Mouse (Mus musculus): ENCODE measurements around the gene Gm4869. TPM values are rescaled to one million over a fixed set of nuclear protein-coding genes. Genes with fewer than 3 reads are reported as not detected.
"Not testable (repeated sequence)": the region's sequence is repeated elsewhere in the genome, so short reads cannot be mapped to it uniquely, and the experiment has no call there.

Gm4869 gene
- polyA plus RNA-seq, 1 experiment from 2014 or later = not detected

DNA sequence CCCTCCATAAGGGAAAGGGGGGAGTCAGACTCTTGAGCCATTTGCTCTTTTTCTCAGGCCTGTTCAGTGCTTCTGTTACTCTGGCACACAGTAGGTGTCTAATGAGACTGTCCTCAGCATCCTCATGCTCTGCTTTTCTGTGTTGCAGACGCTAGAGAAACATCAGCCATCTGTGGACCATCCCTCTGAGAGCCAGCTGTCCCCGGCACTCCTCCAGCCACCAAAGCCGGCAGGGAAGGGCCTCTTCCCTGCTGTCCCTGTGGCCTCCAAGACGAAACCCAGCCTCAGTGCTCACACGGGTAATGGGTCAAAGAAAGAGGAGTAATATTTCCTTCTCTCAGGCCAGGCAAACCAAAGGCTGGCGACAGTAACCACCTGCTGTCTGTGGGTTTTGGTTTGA lies 45.7 kb downstream of the Gm4869 start:
- Histone ChIP-seq H3K4me3 (no peak overlapping the region), H3K9me3 (no peaks in the 10 kb centered on the region), H3K36me3 (no peaks in the 10 kb centered on the region), H3K27ac (replicated peaks) (no peak overlapping the region), H3K9ac (replicated peaks) (no peak overlapping the region), H3K27me3 (no peaks in the 10 kb centered on the region), H3K4me1 (no peaks in the 10 kb centered on the region), H3K4me2 (replicated peaks) (no peak overlapping the region)
- no peak for ATAC-seq (ENCODE audit: low FRiP score, low read depth)
- WGBS = 71% methylated on average over 6 of the region's 6 CpGs

- Histone ChIP-seq H3K4me2 (replicated peaks) (no peak overlapping the region), H3K9ac (replicated peaks) (no peak overlapping the region), H3K36me3 (no peaks in the 10 kb centered on the region), H3K4me1 (no peaks in the 10 kb centered on the region), H3K4me3 (no peak overlapping the region), H3K27ac (replicated peaks) (no peak overlapping the region), H3K9me3 (no peaks in the 10 kb centered on the region), H3K27me3 (no peaks in the 10 kb centered on the region)
- 41% methylated on average over 11 of the region's 11 CpGs for WGBS
- ATAC-seq (ENCODE audit: low FRiP score, low read depth) = no peak
Observed at GRCm38 (mm10) chr5:140492684-140493233, 47.3 kb downstream of the Gm4869 start.

- no peaks in the 10 kb centered on the region for H3K9me3 ChIP-seq
- no peak for ATAC-seq (ENCODE audit: low FRiP score, low read depth)
- WGBS = 86% methylated on average over 6 of the region's 6 CpGs
- H3K4me3 ChIP-seq = no peak overlapping the region
- peaks cover 12% of the 10 kb centered on the region; the same call in 1 of the 2 replicates for H3K27me3 ChIP-seq
- H3K9ac ChIP-seq (replicated peaks) = no peak overlapping the region
- peaks cover 12% of the 10 kb centered on the region for H3K4me1 ChIP-seq
- H3K27ac ChIP-seq (replicated peaks) = no peak overlapping the region
- H3K4me2 ChIP-seq (replicated peaks) = no peak overlapping the region
- H3K36me3 ChIP-seq = no peaks in the 10 kb centered on the region
Observed at GRCm38 (mm10) chr5:140498176-140498575, 52.7 kb downstream of the Gm4869 start.

DNA sequence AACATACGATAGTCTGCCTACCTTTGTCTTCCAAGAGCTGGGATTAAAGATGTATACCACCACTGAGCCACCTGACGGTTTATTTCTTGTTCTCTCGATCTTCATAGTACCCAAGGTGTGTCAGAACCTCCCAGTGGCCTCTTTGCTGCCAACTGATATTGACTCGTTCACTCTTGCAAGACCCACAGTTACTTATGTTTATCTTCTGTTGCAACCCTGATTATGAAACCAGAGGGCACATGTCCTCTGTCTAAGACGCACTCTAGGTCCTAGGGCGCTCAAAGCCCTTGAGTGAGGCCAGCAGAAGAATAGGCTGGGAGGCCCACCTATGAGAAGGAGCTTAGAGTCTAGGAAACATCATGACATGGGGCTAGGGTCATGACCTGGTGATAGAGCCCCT lies 55.3 kb downstream of the Gm4869 start:
- Histone ChIP-seq H3K27me3 (peaks cover 28% of the 10 kb centered on the region; the same call in 1 of the 2 replicates), H3K4me2 (replicated peaks) (no peak overlapping the region), H3K36me3 (no peaks in the 10 kb centered on the region), H3K27ac (replicated peaks) (no peak overlapping the region), H3K4me1 (peaks cover 21% of the 10 kb centered on the region), H3K9ac (replicated peaks) (no peak overlapping the region), H3K4me3 (no peak overlapping the region), H3K9me3 (no peaks in the 10 kb centered on the region)
- no peak for ATAC-seq (ENCODE audit: low FRiP score, low read depth)
- 93% methylated on average over 6 of the region's 6 CpGs for WGBS

DNA sequence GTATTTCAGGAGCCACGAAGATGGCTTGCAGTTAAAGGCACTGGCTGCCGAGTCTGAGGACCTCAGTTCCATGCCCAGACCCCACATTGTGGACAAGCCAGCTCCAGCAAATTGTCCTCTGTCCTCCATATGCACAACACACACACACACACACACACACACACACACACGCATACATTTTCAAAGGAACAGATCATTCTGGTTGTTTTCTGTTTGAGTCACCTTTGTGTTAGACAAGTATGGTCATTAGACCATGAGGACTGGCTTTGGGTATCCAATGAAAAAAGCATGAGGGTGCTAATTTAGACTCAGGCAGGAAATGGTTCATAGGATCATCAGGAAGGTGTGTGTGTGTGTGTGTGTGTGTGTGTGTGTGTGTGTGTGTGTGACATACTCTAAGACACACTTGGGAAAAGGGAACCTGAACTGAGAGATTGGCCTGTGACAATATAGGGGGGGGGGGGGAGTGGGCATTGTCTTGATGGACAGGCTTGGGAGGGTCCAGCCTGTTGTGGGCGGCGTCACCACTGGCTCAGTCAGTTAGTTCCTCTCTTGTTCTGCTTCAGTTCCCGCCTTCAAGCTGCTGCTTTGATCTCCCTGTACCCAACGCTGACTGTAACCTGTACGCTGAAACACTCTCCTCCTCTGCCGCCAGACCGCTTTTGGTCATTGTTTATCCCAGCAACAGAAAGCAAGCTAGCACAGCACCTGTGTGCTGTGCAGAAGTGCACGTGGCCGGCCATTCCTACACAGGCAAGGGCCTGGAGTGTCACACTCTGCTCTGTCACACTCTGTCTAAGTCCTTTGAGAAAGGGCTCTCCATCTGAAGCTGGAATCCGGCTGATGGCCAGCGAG lies 56.8 kb downstream of the Gm4869 start:
- Histone ChIP-seq H3K4me3 (0 out of 2 replicates have a peak overlapping the region, but pooled peaks have one; percentile 12), H3K4me2 (replicated peaks) (peak overlapping the region; percentile 44)
- ATAC-seq (ENCODE audit: low FRiP score, low read depth) = no peak

DNA sequence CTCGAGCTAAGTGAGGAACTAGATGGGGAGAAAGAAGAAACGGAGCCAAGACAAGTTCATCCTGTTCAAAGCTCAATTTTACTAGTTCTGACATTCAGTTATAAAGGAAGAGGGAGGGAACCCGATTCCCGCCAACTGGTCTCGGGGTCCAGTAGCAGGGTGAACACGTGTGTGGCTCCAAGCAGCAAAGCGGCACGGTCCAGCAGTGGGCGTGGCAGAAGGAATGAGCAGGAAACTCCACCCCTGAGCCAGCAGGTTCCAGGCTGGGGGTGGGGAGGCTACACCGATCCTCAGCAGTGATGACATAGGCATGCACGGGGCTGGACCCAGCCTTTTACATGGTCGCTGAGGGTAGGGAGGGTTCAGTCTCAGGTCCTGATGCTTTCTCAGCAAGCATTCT lies 57.5 kb downstream of the Gm4869 start:
- H3K9me3 ChIP-seq; H3K36me3 ChIP-seq; H3K9ac ChIP-seq (replicated peaks); ATAC-seq (ENCODE audit: low FRiP score, low read depth); H3K27ac ChIP-seq (replicated peaks): not testable (repeated sequence)
- 2% methylated on average over 12 of the region's 12 CpGs for WGBS
- peaks cover 28% of the 10 kb centered on the region; the same call in 1 of the 2 replicates for H3K27me3 ChIP-seq
- H3K4me3 ChIP-seq = peak overlapping the region; percentile 15; the same call in 1 of the 2 replicates
- H3K4me2 ChIP-seq (replicated peaks) = peak overlapping the region; percentile 44
- peaks cover 41% of the 10 kb centered on the region for H3K4me1 ChIP-seq

More for the DNA sequence above, 56.8 kb downstream of the Gm4869 start:
- H3K9ac ChIP-seq (replicated peaks) = no peak overlapping the region; the same call in 1 of the 2 replicates
- peaks cover 36% of the 10 kb centered on the region for H3K4me1 ChIP-seq
- 18% methylated on average over 14 of the region's 14 CpGs for WGBS
- H3K27me3 ChIP-seq = peaks cover 28% of the 10 kb centered on the region; the same call in 1 of the 2 replicates
- H3K36me3 ChIP-seq = no peaks in the 10 kb centered on the region
- no peaks in the 10 kb centered on the region for H3K9me3 ChIP-seq
- no peak overlapping the region for H3K27ac ChIP-seq (replicated peaks)

DNA sequence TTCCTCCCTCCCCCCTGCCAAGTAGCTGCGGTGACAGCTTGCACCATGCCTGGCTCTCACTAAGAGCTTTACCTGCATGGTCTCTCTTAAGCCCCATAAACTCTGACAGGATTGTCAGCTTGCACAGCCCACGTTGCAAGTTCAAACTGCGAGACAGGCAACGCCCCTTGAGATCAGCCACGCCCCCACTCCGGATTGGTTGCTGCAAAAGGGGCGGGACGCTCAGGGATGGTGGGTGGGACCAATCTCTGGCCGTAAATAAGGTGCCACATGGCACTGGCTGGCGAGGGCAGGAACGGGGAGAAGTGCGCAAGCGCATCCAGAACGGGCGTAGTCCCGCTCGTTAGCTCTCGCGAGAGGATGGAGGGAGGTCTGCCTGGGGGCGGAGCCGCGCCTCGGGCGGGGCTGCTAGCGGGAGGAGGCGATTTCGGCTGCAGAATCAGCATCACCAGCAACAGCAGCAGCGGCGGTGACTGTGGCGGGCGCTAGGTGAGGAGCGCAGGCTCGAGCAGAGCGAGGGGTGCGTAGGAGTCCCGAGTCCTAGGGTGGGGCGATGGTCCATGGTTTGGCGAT lies 59.8 kb downstream of the Gm4869 start, which contains the start of gene Chst12:
Chst12 (plus strand) TSS at position 343 of the 573 bp plus-strand sequence.
- Histone ChIP-seq H3K9ac (replicated peaks) (peak within 1 kb of the TSS; percentile 66), H3K4me3 (peak within 1 kb of the TSS; percentile 54), H3K4me2 (replicated peaks) (peak within 1 kb of the TSS; percentile 57), H3K9me3 (no peaks in the 10 kb centered on the region), H3K27ac (replicated peaks) (peak within 1 kb of the TSS; percentile 35; the same call in 1 of the 2 replicates), H3K27me3 (peaks cover 28% of the 10 kb centered on the region; the same call in 1 of the 2 replicates), H3K4me1 (peaks cover 63% of the 10 kb centered on the region), H3K36me3 (no peaks in the 10 kb centered on the region)
- WGBS = under 1% methylated on average over 38 of the region's 38 CpGs
- peak; percentile 94 for ATAC-seq (ENCODE audit: low FRiP score, low read depth)

GRCm38 (mm10) chr5:140506096-140506794 lies 60.8 kb downstream of the Gm4869 start:
- H3K27me3 ChIP-seq = peaks cover 28% of the 10 kb centered on the region; the same call in 1 of the 2 replicates
- no peaks in the 10 kb centered on the region for H3K36me3 ChIP-seq
- 47% methylated on average over 22 of the region's 22 CpGs for WGBS
- H3K9ac ChIP-seq (replicated peaks) = peak overlapping the region; percentile 66
- peak overlapping the region; percentile 54 for H3K4me3 ChIP-seq
- H3K9me3 ChIP-seq = no peaks in the 10 kb centered on the region
- ATAC-seq (ENCODE audit: low FRiP score, low read depth) = peak; percentile 10; the same call in 1 of the 2 replicates
- peak overlapping the region; percentile 57 for H3K4me2 ChIP-seq (replicated peaks)
- H3K4me1 ChIP-seq = peaks cover 67% of the 10 kb centered on the region
- peak overlapping the region; percentile 35; the same call in 1 of the 2 replicates for H3K27ac ChIP-seq (replicated peaks)

GRCm38 (mm10) chr5:140507466-140508208 lies 62.2 kb downstream of the Gm4869 start:
- ATAC-seq (ENCODE audit: low FRiP score, low read depth) = no peak

GRCm38 (mm10) chr5:140508686-140509085 lies 63.2 kb downstream of the Gm4869 start:
- Histone ChIP-seq H3K4me1 (peaks cover 53% of the 10 kb centered on the region), H3K36me3 (no peaks in the 10 kb centered on the region), H3K27ac (replicated peaks) (peak overlapping the region; percentile 35; the same call in 1 of the 2 replicates), H3K4me3 (no peak overlapping the region), H3K27me3 (peaks cover 12% of the 10 kb centered on the region; the same call in 1 of the 2 replicates), H3K9ac (replicated peaks) (peak overlapping the region; percentile 40; the same call in 1 of the 2 replicates), H3K9me3 (no peaks in the 10 kb centered on the region), H3K4me2 (replicated peaks) (no peak overlapping the region)
- WGBS = 49% methylated on average over 8 of the region's 8 CpGs
- no peak for ATAC-seq (ENCODE audit: low FRiP score, low read depth)

More at GRCm38 (mm10) chr5:140507466-140508208, 62.2 kb downstream of the Gm4869 start:
- 90% methylated on average over 14 of the region's 14 CpGs for WGBS
- H3K27ac ChIP-seq (replicated peaks) = no peak overlapping the region
- peaks cover 60% of the 10 kb centered on the region for H3K4me1 ChIP-seq
- no peaks in the 10 kb centered on the region for H3K36me3 ChIP-seq
- H3K4me3 ChIP-seq = no peak overlapping the region
- H3K9me3 ChIP-seq = no peaks in the 10 kb centered on the region
- no peak overlapping the region for H3K9ac ChIP-seq (replicated peaks)
- H3K27me3 ChIP-seq = peaks cover 20% of the 10 kb centered on the region; the same call in 1 of the 2 replicates
- H3K4me2 ChIP-seq (replicated peaks) = no peak overlapping the region

GRCm38 (mm10) chr5:140509204-140509603 lies 63.8 kb downstream of the Gm4869 start:
- Histone ChIP-seq H3K4me1 (peaks cover 53% of the 10 kb centered on the region), H3K27ac (replicated peaks) (peak overlapping the region; percentile 35; the same call in 1 of the 2 replicates), H3K9ac (replicated peaks) (0 out of 2 replicates have a peak overlapping the region, but pooled peaks have one; percentile 40)

More at GRCm38 (mm10) chr5:140509204-140509603, 63.8 kb downstream of the Gm4869 start:
- Histone ChIP-seq H3K27me3 (peaks cover 7% of the 10 kb centered on the region; the same call in 1 of the 2 replicates), H3K4me2 (replicated peaks) (no peak overlapping the region), H3K4me3 (no peak overlapping the region), H3K9me3 (no peaks in the 10 kb centered on the region), H3K36me3 (no peaks in the 10 kb centered on the region)
- 58% methylated on average over 9 of the region's 9 CpGs for WGBS
- no peak for ATAC-seq (ENCODE audit: low FRiP score, low read depth)

Data from midbrain, embryonic 12.5 days (tissue).